Mouse (Mus musculus) activated CD4-positive, CD25-positive, alpha-beta regulatory T cell, adult 4 months (primary cell): ENCODE measurements around the gene Ttc39b. TPM values are rescaled to one million over a fixed set of nuclear protein-coding genes. Genes with fewer than 3 reads are reported as not detected.

Source experiments
- ATAC-seq: one replicate; pipeline ENCODE4 v1.8.0; 2017
- polyA plus RNA-seq, 2 experiments: library from polyadenylated mRNA; unstranded; fragments of 100-300 nt; shearing (Covaris generic); gene quantifications; one replicate each; pipeline ENCODE4 v1.2.1; 2017

Ttc39b gene
- polyA plus RNA-seq, 2 experiments from 2014 or later, result 121 to 125 TPM

- peak; percentile 98 for ATAC-seq
These were observed 50.4 kb downstream of the Ttc39b start for GRCm38 (mm10) chr4:83273616-83274050.

DNA sequence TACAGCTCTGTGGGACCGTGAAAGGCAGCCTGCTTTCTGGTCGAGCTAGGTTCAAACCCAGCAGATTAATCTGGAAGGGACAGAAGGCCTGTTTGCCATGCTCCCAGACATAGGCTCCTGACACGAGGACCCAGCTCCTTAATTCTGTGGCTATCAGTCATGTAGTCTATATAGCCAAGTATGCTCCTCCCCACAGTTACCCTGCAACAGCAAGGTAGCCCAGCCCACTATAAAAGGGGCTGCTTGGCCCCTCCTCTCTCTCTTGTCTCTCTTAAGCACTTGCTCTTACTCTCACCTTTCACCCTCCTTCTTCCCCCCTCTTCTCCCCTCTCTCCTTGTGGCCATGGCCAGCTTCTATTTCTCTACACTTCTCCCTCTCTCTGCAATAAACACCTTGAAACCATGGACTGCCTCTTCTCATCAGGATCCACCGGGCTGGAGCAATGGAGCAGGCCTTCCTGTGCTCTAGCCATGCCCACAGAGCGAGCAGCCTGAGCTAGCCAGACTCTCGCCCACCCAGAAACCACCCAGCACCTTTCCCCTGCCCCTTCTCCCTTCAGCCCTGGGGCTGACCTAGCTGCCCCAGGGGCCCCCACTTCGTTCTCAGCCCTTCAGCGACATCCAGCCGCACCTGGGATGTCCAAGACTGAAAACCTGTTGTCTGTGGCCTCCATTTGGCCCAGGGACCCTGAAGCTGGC lies 51.0 kb downstream of the Ttc39b start:
- no peak for ATAC-seq

DNA sequence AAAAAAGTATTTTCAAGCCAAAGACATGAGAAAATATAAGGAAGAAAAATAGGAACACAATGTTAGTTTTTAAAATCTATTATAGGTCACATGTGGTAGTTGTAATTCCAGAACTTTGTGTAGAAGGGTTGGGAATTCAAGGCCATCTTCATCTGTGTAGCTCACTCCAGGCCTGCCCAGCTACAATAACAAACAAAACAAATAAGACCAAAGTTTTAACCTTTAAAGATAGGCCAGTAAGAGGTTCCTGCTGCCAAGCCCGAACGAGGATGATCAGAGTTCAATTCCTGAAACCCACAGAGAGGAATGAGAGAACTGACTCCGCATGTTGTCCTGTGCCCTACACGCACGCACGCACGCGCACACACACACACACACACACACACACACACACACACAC lies 53.6 kb downstream of the Ttc39b start:
- no peak for ATAC-seq

- ATAC-seq, result no peak
These were observed 54.4 kb downstream of the Ttc39b start for GRCm38 (mm10) chr4:83269614-83270013.

DNA sequence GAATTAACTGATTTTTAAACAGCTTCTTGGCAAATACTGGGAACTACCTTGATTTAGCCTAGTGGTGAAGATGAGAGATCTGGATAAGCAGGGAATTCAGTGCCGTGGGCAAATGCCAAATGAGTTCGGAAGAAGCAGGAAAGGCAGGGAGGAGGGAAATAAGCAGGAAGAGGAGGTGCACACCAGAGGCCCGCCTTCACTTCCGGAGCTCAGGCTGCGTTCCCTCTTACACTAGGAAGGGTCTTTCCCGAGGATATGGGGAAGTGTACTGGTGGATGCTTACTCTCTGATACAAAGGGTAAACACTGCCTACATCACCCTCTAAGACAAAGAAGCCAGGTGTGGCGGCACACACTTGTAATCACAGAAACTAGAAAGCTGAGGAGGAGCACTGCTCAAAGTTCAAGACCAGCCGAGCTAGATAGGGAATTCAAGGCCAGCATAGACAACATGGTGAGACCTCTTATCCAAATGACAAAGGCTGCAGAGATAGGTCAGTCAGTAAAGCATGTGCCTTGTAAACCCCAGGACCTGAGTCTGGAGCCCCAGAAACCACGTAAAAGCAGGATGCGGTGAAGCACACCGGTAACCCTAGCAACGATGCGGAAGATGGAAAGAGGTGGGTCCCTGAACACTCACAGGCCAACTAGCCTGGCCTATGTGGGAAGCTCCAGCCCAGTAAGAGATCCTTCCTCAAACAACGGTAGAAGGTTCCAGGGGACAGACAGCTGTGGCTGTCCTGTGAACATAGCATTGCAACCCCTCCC lies 57.9 kb downstream of the Ttc39b start:
- ATAC-seq, result peak; percentile 79

DNA sequence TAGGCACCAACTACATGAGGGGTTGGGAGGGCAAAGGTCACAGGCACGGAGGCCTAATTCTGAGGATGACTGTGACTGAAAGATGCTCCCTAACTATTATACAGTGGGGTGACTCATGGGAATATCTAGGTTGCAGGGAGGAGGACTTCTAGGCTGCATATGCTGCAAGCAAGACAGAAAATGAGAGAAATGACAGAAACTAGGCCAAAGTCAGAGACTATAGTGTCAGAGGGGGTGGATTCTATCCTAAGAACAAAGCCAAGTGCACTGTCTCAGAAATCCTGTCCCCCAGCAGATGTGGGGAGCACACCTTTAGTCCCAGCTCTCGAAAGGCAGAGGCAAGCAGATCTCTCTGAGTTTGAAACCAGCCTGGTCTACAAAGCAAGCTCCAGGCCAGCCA lies 59.2 kb downstream of the Ttc39b start:
- no peak for ATAC-seq

DNA sequence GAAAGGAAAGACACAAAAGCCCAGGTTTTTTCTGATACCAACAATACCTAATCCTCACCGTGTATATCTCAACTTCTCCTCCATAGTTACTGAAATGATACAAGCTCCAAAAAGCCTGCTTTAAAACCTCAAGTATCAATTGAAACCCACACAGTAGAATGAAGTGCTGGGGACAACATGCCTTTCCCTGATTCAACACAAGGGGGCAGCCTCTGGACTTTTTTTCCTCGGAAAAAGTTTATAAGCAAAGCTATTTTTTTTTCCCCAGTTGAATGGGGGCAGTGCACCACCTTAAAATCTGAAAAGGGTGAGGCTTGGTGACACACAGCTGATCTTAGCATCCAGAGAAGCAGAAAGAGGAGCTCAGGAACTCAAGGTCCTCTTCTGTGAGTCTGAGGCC lies 62.1 kb downstream of the Ttc39b start:
- no peak for ATAC-seq

- ATAC-seq, result no peak
These were observed 64.4 kb downstream of the Ttc39b start for GRCm38 (mm10) chr4:83259690-83260089.

GRCm38 (mm10) chr4:83258273-83258672 lies 65.8 kb downstream of the Ttc39b start:
- ATAC-seq, result no peak

GRCm38 (mm10) chr4:83257279-83258260 lies 66.5 kb downstream of the Ttc39b start:
- no peak for ATAC-seq

DNA sequence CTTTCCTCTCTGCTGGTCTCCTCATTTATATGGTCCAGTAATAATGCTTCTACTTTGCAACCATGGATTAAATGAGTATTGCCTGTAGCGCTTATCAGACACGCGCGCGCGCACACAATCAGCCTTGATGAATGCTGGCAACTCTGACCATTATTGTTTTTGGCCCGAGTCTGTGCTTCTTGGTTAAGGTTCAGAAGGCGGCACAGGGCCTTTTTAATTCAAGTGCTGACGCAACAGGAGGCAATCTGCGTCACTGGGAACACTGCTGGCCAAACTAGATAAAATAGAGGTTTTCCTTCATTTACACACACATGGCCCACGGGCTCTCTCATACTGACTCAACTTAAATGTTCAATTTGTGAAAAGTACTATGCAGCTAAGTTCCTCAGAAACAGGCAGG lies 67.3 kb downstream of the Ttc39b start:
- no peak for ATAC-seq

DNA sequence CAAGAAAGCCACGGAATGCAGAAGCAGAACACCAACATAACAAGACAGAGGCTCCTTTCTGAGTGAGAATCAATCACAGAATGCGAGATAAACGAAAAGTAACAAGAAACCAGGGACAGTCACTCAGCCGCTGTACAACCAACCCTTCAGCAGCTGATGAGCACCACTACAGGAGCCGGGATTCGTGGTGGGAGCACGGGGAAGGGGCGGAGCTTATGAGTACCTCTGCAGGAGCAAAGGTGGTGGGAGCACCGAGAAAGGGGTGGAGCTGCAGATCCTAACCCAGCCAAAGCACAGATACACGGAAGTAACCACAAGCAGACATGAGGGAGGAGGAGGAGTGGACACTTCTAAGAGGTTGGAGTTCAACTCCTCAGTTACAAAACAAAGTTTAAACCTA lies 69.1 kb downstream of the Ttc39b start:
- no peak for ATAC-seq

DNA sequence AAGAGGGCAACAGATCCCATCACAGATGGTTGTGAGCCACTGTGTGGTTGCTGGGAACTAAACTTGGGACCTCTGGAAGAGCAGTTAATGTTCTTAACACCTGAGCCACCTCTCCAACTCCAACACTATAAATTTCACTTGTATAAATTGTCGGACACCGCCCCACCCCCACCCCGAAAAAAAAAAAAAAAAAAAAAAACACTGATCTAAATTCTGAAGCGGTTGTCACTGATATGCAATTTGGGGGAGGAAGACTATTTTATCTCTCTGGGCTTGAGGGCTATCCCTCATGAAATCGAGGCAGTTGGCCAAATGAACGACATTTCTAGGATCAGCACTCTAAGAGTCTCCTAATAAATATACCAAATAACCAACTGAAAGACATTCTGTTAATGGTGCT lies 70.4 kb downstream of the Ttc39b start:
- ATAC-seq, result no peak

DNA sequence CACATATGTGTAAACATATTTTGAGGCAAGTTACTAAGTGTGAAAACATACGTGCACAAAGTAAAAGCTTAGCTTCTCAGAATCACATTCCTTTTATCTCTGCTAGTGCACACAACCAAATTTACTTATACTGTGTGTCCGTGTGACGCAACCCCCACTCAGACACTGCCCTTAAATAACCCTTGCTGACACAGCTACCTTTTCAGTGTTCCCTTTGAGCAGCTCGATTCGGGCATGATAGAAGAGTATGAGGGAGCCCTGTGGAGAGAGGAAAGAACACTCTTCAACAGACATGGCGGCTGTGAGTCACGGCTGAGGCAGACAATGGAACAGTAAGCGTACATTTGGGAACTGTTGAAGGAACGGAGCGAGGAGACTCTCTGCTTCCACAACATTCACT lies 80.3 kb downstream of the Ttc39b start:
- no peak for ATAC-seq

DNA sequence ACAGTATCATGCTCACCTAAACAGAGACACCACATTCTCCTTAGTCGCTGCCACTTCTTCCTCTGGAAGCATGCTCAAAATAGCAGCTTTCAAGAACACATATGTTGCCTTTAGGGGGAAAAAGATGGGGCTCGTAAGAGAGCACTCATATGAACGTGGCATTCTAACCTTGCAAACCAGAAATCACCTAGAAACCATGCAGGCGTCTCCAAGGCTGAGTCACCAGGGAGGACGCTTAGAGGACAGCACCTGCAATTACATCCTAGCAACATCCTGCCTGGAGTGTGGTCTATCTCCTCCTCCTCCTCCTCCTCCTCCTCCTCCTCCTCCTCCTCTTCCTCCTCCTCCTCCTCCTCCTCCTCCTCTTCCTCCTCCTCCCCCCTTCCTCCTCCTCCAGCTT lies 82.4 kb downstream of the Ttc39b start:
- ATAC-seq, result no peak

DNA sequence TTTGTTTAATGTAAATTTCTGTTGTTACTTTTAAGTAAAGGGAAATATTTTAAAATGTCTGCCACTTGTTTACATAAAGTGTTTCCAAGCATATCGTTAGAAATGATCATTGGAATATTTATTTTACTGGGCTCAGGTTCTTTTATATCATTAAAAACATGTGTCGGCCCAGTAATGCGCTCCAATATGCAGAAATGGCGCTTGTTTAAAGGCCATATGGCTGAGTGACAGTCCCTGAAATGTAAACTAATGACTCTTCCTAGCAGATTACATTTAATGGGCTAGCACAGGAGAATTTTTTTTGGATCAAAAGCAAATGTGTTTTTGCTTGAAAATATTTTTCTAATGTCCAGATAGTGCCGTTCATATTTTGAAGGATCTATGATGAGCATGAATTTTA lies 86.4 kb downstream of the Ttc39b start:
- ATAC-seq, result no peak

DNA sequence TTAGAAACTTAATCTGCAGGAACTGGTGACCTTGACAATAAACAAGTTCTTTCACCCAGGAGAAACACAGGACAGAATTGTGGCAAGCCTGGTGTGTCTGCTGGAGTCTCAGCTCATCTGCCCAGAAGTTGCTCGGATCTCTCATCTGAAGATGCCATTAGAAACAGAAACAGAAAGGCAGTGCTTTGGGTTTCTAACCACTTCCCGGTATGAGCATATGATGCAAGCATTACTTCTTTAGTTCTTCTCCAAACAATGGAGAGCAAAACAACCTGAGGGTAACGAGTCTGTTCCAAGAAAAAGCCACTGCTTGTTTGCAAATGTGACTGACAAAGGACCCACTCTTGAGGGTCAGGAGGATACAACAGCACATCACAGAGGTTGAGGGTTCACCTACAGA lies 88.8 kb downstream of the Ttc39b start:
- ATAC-seq, result peak; percentile 53

GRCm38 (mm10) chr4:83234739-83235138 lies 89.3 kb downstream of the Ttc39b start:
- no peak for ATAC-seq

DNA sequence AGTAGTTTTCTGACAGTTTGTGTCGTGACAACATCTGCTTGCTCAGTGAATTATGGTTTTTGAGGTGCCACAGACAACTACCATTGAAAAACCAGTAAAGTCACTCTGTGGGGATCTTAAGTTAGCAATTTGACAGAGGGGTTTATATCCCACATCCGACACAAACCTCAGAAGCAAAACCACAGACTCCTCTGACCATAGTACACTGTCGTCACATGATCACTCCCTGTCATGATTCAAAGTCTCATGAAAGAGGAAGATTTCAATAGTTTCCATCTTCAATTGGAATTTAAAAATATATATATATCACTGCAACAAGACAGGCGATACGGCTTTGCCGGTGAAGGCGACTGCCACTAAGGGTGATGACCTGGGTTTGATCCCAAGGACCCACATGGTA lies 89.9 kb downstream of the Ttc39b start:
- ATAC-seq, result peak; percentile 33

DNA sequence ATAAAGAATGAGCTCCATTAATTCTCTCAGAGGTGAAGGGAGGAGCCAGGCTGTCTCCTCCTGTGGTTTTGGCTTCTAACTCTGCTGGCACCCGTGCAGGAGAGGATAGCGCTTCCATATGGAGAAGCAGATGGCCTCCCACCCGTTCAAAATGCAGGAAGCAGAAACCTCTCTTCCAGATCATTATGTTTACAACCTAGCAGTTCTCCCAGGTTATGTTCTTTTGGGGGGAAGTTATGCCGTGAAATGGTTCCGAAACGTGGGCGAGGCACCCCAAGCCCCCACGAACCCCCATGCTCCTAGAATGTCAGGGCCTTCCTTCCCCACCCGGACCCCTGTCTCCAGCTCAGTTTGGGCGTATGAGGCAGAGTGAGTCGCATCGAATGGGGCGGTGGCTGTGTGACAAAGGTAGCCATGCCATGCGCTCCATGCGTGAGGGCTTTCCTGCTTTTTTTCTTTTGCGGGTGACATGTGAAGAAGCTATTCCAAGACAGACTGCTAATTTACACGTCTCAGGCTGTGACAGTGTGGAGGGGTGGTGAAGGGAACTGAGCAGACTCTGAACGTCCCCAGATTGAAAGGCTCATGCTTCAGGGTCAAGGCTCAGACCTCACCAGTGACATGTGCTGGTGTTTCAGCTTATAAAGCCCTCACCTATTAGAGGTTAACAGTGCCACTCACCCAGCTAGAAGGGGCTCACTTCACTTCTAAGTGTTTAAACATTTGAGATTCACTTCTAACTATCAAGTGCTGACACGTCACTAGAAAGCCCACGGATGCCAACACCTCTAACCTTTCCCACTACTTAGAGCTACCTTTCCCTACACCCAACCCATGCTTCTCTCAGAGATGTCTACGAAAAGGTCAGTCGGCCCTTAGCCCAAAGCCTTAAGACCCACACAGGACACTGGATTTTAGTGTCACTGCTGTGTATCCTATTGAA lies 90.6 kb downstream of the Ttc39b start:
- ATAC-seq, result no peak

DNA sequence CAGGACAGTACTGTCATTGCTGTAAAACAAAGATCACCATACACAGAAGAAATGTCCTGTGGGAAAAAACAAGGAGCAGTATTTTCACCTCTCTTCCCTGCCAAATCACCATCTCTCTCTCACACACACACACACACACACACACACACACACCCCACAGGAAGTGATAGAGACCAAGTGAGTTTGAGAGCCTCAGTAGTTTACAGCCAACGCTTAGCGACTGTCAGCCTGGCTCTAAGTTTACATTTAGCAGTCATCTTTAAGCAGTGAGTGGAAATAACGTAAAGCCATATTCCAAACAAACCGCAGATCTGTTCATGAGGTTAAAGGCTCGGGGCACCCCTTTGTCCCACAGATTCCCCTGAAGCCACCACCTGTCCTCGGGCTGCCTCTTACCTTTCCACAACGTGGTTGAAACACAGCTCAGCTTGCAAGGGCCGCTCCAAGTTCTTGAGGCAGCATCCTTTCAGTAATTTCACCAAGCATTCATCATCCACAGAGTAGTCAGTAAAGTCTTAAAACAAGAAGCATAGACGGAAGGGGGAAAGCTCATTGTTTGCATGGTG lies 91.7 kb downstream of the Ttc39b start:
- ATAC-seq, result no peak
